Mouse (Mus musculus) lung, postnatal 4 days (tissue): ENCODE measurements around the gene Ndufb5.
"Not testable (repeated sequence)": the region's sequence is repeated elsewhere in the genome, so short reads cannot be mapped to it uniquely, and the experiment has no call there.

ENCODE experiments used
- DNase-seq, 2 experiments: peaks; one replicate each; pipeline ENCODE4 v3.0.0; 2021

Ndufb5 gene

GRCm38 (mm10) chr3:32736244-32737171 is at the start of gene Ndufb5:
Ndufb5 (plus strand) TSS chr3:32736990.
- DNase-seq: peak; percentile 98 to 99

GRCm38 (mm10) chr3:32687156-32687555 is 49.6 kb upstream of the Ndufb5 start:
- no peak for DNase-seq

- no peak for DNase-seq
Observed at GRCm38 (mm10) chr3:32689567-32689999, 47.2 kb upstream of the Ndufb5 start.

DNA sequence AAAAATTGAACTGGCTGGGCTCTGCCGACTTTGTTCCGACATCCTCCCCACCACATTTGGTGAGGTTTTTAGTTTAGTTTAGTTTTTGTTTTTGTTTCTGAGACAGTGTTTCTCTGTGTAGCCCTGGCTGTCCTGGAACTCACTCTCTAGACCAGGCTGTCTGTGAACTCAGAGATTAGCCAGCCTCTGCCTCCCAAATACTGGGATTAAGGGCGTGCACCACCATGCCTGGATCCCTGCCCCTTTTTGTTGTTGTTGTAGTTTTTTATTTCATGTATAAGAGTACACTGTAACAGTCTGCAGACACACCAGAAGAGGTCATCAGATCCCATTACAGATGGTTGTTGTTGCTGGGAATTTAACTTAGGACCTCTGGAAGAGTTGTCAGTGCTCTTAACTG is 46.8 kb upstream of the Ndufb5 start:
- no peak for DNase-seq

GRCm38 (mm10) chr3:32690901-32691300 is 45.9 kb upstream of the Ndufb5 start:
- no peak for DNase-seq

- DNase-seq: no peak
Observed at GRCm38 (mm10) chr3:32691841-32692240, 44.9 kb upstream of the Ndufb5 start.

DNA sequence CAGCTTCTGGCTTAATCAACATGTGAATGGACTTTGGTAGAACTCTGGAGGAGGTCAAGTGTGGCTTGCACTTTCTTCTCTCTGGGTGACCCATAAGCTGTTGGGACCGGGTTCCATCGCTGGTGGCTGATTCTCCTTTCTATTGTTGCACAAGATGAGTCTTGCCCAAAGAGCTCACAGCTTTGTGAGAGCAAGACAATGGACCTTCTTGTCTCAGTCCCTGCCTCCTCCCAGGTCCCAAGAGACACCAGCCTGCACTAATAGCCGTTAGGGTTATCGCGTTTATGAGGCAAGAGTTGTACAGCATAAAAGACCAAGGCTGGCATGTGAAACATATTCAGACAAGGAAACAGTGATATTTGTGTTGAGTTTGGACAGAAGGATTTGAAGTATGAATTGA is 42.6 kb upstream of the Ndufb5 start:
- DNase-seq: no peak

DNA sequence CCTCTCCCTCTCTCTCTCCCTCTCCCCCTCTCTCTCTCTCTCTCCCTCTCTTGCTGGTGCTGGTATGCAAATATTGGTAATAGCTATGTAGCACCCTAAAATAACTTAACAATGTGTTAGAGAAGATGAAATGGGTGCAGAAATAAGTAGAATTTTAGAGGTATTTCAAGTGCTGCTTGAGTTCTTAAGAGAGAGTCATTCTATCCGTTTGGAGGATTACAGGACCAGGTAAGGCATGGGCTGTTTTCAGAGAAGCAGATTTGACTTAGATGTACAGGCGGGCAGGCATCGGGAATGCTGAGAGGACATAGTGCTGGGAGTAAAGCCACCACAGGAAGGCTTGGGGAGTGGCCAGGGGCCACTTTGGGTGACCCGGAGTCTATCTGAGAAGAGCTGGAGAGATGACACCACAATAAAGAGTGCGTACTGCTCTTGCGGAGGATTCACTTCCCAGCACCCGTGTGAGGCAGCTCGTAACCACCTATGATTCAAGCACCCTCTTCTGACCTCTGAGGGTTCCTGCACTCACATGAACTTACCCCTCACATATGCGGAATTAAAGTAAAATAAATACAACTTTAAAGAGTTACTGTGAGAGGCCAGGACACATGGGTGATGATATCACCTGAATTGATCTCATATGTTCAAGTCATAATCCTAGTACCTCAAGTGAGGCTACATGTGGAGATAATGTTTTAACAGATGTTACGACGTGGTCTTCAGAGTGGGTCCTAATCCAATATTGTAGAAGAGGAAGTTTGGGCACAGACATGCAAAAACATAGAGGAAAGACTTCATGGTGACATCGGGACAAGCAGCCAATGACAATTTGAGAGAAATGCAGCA is 41.8 kb upstream of the Ndufb5 start:
- no peak for DNase-seq

DNA sequence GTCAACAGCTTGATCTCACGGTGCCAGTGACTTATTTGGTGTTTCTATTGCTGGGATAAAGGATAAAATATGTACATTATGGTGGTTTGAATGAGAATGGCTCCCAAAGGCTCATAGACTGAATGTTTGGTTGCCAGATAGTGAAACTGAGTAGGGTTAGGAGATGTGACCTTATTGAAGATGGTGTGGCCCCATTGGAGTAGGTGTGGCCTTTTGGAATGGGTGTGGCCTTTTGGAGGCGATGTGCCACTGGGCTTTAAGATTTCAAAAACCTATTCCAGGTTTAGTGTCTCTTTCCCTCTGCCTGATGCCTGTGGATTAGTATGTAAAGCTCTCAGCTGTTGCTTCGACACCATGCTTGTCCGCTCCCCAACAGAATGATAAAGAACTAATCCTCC is 41.2 kb upstream of the Ndufb5 start:
- DNase-seq: no peak

- peak; percentile 85 to 90 for DNase-seq
Observed at GRCm38 (mm10) chr3:32698228-32698863, 38.4 kb upstream of the Ndufb5 start.

- not testable (repeated sequence) for DNase-seq
Observed at GRCm38 (mm10) chr3:32704021-32704420, 32.8 kb upstream of the Ndufb5 start.

DNA sequence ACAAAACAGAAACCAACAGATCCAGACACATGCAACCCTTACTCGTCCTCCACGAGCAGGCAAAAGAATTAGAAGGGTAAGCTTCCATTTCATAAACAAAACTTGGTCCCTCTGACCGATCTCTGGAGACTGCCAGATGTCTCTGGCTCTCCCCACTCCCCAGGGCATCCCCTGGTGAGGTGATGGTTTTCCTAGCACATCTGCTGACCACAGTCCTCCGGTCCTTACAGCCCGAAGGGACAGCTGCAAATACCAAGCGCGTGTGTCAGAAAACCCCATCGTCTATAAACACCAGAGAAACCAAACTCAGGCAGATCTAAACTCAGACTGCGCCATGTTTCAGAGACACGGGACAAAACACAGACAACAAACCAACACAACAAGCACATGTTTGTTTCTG is 32.2 kb upstream of the Ndufb5 start:
- DNase-seq: not testable (repeated sequence)

DNA sequence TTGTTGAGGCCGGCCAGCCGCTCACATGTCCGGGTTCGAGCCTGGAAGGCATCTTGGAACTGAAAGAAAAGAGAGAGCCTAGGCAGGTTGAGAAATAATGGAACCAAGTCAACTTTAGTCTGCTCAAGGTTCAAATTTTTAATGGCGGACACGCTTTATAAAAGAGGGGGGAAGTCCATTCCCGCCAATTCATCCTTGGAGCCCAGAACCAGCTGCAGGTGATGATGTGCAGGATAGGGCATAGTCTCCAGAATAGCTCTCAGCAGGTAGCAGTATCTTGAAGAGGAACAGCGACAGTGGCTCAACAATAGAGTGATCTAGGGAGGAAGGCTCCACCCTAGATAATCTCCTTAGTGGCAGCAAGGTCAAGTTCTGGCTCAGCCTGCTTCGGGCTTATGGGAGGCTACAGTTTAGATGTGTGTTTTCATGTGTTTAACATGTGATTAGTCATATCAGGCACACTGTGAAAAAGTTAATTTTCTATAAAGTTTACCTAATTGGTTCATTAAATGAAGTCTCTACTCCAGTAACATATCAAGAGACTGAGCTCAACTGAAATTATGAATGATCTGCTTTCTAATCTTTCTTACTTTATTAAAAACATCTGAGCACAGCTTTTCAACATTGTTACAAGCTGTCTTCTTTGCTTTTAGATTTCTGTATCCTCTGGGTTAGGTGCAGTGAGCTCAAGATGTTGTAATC is 31.0 kb upstream of the Ndufb5 start, which contains the start of gene Actl6a:
Gene Actl6a, plus strand, starts transcription at position 652 of the 702 bp plus-strand sequence.
- DNase-seq: not testable (repeated sequence)

GRCm38 (mm10) chr3:32708052-32708367 is 28.8 kb upstream of the Ndufb5 start:
- no peak for DNase-seq

- peak; percentile 98 to 99 for DNase-seq
Observed at GRCm38 (mm10) chr3:32708368-32709231, 28.2 kb upstream of the Ndufb5 start.

- no peak for DNase-seq
Observed at GRCm38 (mm10) chr3:32709388-32709787, 27.4 kb upstream of the Ndufb5 start.

GRCm38 (mm10) chr3:32713711-32714110 is 23.1 kb upstream of the Ndufb5 start:
- no peak for DNase-seq

DNA sequence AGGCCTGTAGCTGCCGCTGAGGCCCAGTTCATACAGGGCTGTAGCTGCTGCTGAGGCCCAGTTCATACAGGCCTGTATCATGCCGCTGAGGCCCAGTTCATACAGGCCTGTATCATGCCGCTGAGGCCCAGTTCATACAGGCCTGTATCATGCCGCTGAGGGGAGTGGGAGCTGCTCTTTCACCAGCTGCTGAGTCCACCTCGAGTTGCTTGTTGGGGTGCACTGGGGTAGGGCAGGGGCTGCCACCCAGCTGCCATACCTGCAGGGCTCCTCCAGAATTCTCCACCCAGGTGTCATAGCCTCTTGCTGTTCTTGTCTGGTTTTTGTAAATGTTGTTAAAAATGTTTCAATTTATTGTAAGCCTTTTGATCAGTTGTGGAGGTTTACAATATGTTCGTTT is 19.4 kb upstream of the Ndufb5 start:
- DNase-seq: not testable (repeated sequence)

DNA sequence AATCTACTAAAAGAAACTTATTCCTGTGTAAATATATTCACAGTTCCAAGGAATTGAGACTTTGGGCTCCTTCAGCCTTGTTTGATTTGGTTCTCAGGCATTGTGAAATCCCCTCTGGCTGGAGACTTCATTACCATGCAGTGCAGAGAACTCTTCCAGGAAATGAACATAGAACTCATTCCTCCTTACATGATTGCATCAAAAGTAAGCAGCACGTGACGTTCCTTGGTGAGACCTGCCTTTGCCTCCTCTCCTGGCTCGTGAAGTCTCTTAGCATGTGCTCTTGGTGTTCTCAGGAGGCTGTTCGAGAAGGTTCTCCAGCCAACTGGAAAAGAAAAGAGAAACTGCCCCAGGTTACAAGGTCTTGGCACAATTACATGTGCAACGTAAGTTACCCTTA is 18.5 kb upstream of the Ndufb5 start:
- DNase-seq: peak; percentile 27 to 63

- no peak for DNase-seq
Observed at GRCm38 (mm10) chr3:32724191-32724590, 12.6 kb upstream of the Ndufb5 start.

DNA sequence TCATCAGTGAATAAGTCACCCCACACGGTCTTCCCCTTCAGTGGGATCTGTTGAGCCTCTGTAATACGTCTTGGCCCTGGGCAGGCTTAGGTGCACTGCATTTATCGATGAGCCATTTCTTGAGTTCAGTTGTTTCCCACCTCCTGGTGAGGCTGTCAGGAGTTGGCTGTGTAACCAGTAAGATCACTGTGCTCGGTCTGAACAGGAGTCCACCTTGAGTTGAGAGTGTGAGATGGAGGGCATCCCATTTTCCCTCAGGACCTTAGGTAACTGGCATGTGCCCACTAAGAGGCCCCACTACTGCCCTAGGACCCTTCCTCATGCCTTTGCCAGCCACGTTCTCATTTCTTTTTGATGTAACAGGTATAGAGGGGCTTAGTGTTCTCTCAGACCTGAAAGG is 10.8 kb upstream of the Ndufb5 start:
- no peak for DNase-seq

- no peak for DNase-seq
Observed at GRCm38 (mm10) chr3:32727861-32728260, 8.9 kb upstream of the Ndufb5 start.
